Comparison of ENCODE assay signal across 8 mouse cellular contexts in genomic region chr2:102900875-102901827, GRCm38 (mm10). TPM values are rescaled to one million over a fixed set of nuclear protein-coding genes. Genes with fewer than 3 reads are reported as not detected.
A peak's percentile ranks its signal among the peaks of the same experiment; 100 is the strongest.
DNase-seq lines count a peak whose midpoint lies in the region; ATAC-seq lines count a peak whose summit lies in the region.

Cd44 (minus strand) TSS chr2:102901665.

- WGBS in embryonic facial prominence, embryonic 11.5 days: under 1% methylated on average over 26 of the region's 29 CpGs
- 1% methylated on average over 28 of the region's 29 CpGs for WGBS in heart, embryonic 10.5 days

- peak within 1 kb of the TSS; percentile 58 for H3K9ac ChIP-seq in embryonic facial prominence, embryonic 11.5 days (replicated peaks; ENCODE audit: low read length)

- peak within 1 kb of the TSS; percentile 64 for H3K4me2 ChIP-seq in embryonic facial prominence, embryonic 11.5 days (ENCODE audit: low read depth, low read length)

- H3K4me3 ChIP-seq in embryonic facial prominence, embryonic 11.5 days (ENCODE audit: low read depth, low read length): peak within 1 kb of the TSS; percentile 36
- H3K4me3 ChIP-seq in heart, embryonic 10.5 days: peak within 1 kb of the TSS; percentile 72

- peaks cover 5% of the 10 kb centered on the region; the same call in 1 of the 2 replicates for H3K27me3 ChIP-seq in embryonic facial prominence, embryonic 11.5 days (ENCODE audit: control insufficient read depth, insufficient read depth, low read length)
- H3K27me3 ChIP-seq in heart, embryonic 10.5 days (ENCODE audit: insufficient read depth, poor library complexity, severe bottlenecking): no peaks in the 10 kb centered on the region

- DNase-seq in 3134 (ENCODE audit: extremely low read depth, insufficient read length, low spot score) (peak; percentile 92), NIH3T3 (ENCODE audit: low read depth) (peak; percentile 84)
- peak; percentile 43 for DNase-seq in embryonic facial prominence, embryonic 11.5 days (ENCODE audit: low spot score)
- DNase-seq in heart, embryonic 10.5 days (ENCODE audit: low spot score): peak; percentile 89
- peak; percentile 17 for DNase-seq in kidney, adult 9 months
- peak; percentile 89 for DNase-seq in lung, postnatal 10 days
- DNase-seq in ovary, adult 18-20 months (ENCODE audit: low spot score): peak; percentile 50
- peak; percentile 61 for DNase-seq in thymus, postnatal 4 days

- no peak within 1 kb of the TSS for H3K27ac ChIP-seq in embryonic facial prominence, embryonic 11.5 days (replicated peaks; ENCODE audit: low read depth, low read length)
- peak within 1 kb of the TSS; percentile 88 for H3K27ac ChIP-seq in heart, embryonic 10.5 days

- peak; percentile 59 for ATAC-seq in embryonic facial prominence, embryonic 11.5 days (replicated peaks; ENCODE audit: insufficient number of reproducible peaks, low FRiP score, low TSS enrichment, low read depth)

- H3K36me3 ChIP-seq in embryonic facial prominence, embryonic 11.5 days (replicated peaks; ENCODE audit: control insufficient read depth, insufficient read depth, low read depth, low read length): no peaks in the 10 kb centered on the region
- no peaks in the 10 kb centered on the region for H3K36me3 ChIP-seq in heart, embryonic 10.5 days

- no peaks in the 10 kb centered on the region for H3K9me3 ChIP-seq in embryonic facial prominence, embryonic 11.5 days (replicated peaks; ENCODE audit: control insufficient read depth, low read length)
- H3K9me3 ChIP-seq in heart, embryonic 10.5 days: no peaks in the 10 kb centered on the region

- H3K4me1 ChIP-seq in embryonic facial prominence, embryonic 11.5 days (ENCODE audit: control insufficient read depth, insufficient read depth, low read length): no peaks in the 10 kb centered on the region
- H3K4me1 ChIP-seq in heart, embryonic 10.5 days: peaks cover 36% of the 10 kb centered on the region

RNA-seq across cellular contexts. Expression of gene Cd44, which starts in this region (rescaled TPM):
- polyA plus RNA-seq in embryonic facial prominence, embryonic 11.5 days (2014; fragmentation: Nextera tagmentation; extraction: Ambion mirVana): 3.4 and 4.0 TPM in 2 replicates
- polyA plus RNA-seq in heart, embryonic 10.5 days (2016; fragmentation: Nextera tagmentation; extraction: Ambion mirVana): 13.4 and 22.7 TPM in 2 replicates

Comparison
In these comparisons a context has a peak if more than half of its experiments do, and no peak if none do; other contexts are left out.
1. DNase-seq: peak in every context shown above with its lines; median percentile 92 in 3134; 89 in heart, embryonic 10.5 days; 89 in lung, postnatal 10 days; 84 in NIH3T3; 61 in thymus, postnatal 4 days; 50 in ovary, adult 18-20 months; 43 in embryonic facial prominence, embryonic 11.5 days; 17 in kidney, adult 9 months.